Mouse (Mus musculus): ENCODE results near the gene Mob4.
A peak's percentile ranks its signal among the peaks of the same experiment; 100 is the strongest.

Mob4 gene

DNA sequence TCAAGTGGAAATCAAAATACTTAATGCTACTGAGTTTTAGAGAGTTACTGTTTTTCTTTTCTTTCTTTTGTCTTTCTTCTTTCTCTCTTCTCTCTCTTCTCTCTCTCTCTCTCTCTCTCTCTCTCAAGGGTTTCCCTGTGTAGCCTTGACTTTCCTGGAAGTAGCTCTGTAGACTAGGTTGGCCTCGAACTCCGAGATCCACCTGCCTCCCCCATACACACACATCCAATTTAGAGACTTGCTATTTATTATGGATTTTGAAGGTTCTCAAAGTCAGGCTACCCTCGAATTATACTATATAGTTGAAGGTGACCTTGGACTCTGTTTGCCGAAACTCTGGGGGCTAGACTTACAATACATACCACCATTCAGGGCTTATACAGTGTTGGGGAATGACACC lies 1.3 kb downstream of the Mob4 start:
- DNase-seq (ENCODE audit: low spot score) = no peak

DNA sequence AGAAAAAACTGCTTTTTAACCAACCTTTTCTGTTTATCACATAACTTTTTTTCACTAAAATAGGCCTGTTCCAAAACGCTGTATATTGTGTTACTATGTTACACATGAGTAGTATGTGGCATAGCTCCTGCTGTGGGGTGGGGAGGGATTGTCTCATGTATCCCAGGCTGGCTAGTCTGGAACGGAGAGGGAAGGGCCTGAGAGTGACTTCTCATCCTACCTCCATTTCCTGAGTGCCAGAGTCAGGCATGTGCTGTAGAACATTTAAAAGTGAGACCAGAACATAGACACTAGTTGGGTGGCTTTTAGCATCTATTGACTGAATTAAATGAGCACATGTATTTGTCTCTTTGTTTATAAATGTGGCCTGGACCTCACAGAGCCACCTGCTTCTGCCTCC lies 2.1 kb downstream of the Mob4 start:
- DNase-seq (ENCODE audit: low spot score) = no peak

DNA sequence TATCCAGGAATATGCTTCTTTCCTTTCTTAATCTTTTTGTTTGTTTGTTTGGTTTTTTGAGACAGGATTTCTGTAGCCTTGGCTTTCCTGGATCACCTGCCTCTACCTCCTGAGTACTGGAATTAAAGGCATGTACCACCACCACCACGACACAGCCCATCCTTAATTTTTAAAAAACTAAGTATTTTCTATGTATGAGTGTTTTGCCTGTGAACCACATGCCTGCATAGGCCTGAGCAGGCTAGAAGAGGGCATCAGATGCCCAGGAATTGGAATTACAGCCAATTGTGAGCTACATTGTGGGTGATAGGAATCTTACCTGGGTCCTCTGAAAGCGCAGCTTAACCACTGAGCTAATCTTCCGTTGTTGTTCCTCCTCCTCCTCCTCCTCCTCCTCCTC lies 3.3 kb downstream of the Mob4 start:
- no peak for DNase-seq (ENCODE audit: low spot score)

DNA sequence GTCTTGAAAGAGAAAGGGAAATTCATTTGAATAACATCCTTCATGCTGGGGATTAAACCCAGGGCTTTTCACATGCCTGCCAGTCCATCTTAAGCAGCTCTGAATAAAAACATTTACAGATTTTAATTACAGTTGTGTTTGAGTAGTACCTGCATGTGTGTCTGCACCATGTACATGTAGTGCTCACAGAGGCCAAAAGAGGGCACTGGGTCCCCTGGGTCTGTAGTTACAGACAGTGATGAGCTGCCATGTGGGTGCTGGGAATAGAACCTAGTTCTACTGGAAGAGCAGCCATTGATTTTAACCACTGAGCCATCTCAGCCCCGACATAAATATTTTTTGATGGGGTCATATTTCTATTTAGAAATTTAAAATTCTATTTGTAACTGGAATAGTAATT lies 4.8 kb downstream of the Mob4 start:
- DNase-seq (ENCODE audit: low spot score) = no peak

DNA sequence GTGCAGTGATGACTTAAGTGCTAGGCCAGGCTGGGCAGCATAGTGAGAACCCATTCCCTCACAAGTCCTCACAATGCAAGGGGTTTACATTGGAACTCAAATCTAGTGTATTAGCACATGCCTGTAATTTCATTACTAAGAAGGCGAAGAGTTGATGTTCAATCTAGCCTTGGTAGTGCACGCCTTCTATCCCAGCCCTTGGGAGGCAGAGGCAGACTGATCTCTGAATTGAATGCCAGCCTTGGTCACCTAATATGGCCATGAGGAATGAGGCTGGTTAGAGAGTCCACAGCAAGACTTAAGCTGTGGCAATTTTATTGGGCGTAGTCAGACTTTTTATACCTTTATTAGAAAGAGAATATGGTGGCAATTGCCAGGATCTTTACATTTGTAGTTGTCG lies 13.3 kb downstream of the Mob4 start:
- DNase-seq (ENCODE audit: low spot score) = no peak

DNA sequence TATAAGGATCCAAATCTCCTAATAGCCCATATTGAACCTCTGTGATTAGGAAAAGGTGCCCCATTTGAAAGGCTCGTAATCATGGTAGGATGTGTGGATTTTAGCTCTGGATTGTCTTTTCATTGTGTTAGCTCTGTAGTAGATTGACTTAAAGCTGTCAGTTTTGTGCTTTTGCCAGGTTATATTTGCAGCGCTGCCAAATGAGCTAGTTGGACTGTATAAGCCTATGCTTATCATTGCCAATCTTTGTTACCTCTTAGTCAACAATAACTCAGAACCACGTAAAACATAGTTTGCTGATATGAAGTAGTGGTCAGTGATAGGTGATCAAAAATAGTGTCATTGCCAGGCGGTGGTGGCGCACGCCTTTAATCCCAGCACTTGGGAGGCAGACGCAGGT lies 14.5 kb downstream of the Mob4 start:
- no peak for DNase-seq (ENCODE audit: low spot score)

DNA sequence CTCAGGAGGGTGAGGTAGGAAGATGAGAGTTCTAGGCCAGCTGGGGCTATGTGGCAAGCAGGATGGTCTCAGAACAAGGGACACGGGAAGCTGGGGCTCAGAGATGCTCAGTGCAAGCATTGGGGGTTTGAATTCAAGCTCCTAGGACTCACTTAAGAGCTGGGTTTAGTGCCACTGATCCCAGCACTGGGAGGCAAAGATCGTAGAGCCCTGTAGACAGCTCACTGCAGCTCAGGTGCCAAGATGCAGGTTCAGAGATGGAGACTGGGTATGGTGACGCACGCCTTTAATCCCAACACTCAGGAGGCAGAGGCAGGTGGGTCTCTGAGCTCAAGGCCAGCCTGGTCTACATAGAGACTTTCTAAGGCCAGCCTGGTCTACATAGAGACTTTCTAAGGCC lies 26.3 kb downstream of the Mob4 start:
- DNase-seq (ENCODE audit: low spot score) = no peak

DNA sequence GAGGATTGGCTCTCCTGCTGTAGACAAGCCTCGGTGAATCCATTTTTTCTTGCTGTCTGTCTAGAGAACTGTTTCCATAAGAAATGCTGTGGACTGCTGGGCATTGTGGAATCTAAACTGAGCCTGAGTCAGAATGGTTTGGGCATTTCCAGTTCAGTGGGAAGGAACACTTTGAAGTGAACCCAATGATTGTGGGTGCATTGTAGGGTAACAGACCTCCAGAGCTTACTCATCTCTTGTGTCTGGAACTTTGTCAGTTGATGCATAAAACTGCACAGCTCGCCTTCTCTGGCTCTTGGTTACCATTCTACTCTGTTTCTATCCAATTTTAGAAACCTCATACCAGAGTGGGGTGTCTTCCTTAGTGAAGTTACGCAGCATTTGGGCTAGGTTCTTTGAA lies 27.2 kb downstream of the Mob4 start:
- no peak for DNase-seq (ENCODE audit: low spot score)

DNA sequence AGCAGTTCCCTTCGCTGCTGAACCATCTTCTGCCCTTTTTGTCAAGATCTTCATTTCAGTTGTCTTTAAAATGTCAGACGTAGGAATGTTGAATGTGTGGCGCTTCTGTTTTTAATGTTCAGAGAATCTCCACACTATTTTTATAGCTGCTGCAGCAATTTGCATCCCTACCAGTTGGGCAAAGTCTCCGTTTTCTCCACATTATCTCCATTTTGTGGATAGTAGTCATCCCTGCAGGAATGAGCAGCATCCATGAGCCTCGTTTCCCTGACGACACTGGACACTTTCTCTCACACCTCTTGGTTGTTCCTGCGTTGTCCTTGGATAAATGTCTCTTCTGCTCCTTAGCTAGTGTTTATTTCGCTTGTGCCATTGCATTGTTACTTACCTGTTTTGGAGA lies 27.8 kb downstream of the Mob4 start:
- DNase-seq (ENCODE audit: low spot score) = no peak

DNA sequence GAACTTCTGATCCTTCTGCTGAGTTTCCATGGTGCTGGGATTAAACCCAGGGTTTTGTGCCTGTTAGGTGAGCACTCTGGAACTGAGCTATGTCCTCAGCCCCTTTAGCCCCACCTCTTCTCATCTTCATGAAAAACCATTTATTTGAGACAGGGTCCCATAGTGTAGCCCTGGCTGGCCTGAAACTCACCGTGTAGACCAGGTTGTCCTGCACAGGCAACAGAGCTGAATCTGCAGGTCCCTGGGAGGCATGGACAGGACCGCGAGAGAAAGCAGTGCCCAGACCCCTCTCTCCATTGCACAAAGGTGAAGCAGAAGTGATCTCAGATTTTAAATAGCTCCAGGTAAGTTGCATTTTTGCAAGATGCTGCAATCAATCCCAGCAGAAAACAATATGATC lies 29.2 kb downstream of the Mob4 start:
- no peak for DNase-seq (ENCODE audit: low spot score)

DNA sequence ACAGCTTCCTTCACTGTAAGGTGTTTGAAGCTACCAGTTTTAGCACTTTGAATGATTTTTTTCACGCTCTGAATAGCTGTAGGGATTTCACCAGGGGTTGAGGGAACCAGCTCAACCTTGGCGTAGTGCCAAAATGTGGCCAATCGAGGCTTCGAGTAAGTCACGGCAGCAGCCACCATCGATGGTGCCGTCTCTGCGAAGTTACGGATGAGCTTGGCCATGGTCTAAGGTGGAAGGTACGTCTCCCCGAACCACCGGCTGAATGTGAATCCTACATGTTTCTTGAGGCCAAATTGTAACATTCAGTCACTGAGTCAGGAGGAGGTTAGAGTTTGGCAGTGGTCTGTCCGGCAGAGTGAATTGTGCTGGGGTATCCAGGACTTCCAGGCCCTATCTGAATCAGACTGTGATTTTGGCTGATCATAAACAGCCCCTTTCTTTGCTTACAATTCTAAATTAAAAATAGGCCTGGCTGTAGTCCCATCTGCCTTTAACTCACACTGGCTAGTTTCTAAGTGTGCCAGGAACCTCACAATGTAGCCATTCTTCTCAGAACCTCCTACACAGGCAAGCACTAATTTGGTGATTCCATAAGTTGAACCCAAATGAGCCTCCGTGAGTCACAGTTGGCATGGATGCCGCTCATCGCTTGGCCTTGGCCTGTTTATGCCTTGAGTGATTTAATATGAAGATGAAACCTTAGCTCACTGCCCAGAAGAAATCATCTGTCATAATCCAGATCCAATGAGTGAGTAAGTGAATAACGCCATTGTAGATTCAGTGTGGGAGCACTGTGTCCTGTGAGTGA lies 30.0 kb downstream of the Mob4 start:
- DNase-seq (ENCODE audit: low spot score) = no peak

DNA sequence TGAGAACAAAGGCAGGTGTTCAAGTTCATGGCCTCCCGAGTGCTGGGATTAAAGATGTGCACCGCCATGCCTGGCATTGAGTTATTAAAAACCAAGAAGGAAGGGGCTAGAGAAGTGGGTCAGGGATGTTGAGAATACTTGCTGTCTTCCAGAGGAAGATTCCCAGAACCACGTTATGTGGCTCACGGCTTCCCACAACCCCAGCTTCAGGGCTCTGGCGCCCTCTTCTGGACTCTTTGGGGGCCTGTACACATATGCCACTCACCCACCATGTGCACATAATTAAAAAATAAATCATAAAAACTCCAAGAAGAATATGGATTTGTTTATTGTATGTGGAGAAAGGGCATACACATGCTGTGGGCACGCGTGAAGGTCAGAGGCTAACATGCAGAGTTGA lies 30.9 kb downstream of the Mob4 start:
- peak; percentile 24 for DNase-seq (ENCODE audit: low spot score)

DNA sequence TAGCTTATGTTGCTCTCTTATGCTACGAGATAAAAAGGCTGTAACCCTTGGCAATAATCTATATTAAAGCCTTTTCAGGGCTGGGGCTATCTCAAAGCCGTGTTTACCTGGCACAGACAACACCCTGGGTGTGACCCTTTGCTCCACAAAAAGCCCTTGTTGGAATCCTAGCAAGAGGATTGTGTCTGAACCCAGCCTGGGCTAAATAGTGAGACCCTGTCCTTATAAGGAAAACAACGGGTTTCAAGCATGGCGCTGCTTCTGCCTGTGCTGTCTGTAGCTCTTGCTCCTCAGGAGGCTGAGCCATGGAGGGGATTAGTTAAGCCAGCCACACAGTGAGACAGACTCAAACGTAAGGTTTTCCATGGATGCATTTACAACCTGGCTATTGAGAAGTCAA lies 31.8 kb downstream of the Mob4 start:
- no peak for DNase-seq (ENCODE audit: low spot score)

DNA sequence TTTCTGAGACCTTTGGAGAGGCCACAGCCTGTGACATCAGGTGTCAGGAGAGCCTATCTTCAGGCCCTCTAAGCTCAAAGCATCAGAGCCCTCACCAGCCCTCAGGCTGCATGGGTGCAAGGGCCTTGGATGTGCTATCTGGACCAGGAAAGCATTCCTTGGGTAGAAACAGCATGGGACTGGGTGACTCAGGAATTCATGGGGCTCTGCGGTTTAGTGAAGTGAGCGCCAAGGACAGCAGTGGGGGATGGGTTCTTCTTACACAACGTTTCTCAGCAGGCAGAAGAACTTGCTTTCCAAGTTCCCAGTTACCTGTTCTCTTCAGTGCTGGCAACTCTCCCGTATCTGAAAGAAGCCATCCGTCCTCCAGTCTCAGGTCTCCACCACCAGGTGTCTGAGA lies 33.0 kb downstream of the Mob4 start:
- no peak for DNase-seq (ENCODE audit: low spot score)

DNA sequence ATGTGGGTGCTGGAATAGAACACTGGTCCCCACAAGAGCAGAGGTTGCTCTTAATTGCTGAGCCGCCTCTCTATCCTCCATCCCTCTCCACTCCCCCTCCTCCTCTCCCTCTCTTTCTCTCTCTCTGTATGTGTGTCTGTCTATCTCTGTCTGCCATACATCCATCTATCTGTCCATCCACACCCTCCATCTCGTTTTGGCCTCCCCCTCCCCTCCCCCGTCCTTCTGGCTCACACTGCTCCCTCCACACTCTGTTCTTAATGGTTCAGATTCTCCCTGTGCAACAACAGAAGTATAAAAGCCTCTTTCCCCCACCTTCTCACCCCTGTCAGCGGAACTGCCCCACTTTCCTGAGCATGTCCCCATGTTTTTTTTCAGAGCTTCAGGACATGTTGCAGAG lies 36.5 kb downstream of the Mob4 start:
- DNase-seq (ENCODE audit: low spot score) = no peak

DNA sequence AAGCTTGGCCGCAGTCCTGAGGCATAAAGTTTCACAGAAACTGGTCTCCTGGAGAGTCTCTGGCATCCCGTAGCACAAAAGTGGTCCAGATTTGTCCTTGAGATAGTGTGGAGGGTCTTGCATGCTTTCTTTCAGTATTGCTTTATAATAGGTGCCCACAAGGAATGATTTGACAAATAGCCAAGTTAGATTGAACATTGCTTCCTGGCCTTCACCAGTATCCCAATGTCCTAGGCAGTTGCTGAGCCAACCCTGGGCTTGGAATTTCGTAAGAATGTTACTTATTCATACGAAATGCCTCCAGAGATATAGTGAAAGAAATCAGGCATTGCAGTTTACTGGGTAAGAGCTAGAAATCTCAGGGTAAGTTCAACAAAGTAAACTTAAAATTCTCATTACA lies 37.6 kb downstream of the Mob4 start:
- DNase-seq (ENCODE audit: low spot score) = no peak

DNA sequence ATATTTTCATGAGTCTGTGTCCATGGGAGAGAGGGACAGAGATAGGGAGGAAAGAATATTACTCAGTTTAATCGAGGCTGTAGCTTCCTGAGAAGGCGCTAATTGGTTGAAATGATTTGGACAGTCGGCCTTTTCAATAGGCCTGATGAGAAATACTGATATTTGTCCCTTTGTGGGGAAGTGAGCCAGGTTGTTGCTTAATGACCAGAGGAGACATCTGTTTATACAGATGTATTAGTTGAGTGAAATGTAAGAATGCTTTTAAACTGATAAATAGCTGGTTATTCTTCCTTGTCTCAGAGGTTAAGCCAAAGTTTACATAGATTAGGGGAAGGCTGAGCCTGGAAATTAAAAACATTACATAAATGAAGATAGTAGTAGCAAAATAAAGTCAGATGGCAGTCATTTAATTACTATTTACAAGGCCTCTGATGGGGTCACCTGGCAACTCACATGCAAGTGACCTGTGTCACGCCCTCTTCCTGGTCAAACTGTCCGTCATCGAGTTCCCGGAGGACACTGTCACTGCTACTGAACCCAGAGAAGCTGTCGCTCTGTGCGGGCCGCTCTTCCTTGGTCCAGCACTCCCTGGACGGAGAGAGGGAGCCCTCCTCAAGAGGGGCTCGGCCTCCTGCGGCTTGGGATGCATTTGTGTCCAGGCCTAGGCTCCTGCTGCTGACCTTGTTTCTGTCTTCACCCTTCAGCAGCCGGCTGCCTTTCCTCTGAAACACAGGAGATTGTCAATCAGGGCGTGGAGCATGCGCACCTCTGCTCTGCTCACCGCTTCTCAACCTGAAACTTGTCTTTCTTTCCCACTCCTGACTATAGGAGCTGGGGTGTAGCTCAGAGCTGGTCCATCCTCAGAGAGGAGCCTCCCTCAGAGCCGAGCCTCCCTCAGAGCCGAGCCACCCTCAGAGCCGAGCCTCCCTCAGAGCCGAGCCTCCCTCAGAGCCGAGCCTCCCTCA lies 40.6 kb downstream of the Mob4 start:
- DNase-seq (ENCODE audit: low spot score) = no peak

DNA sequence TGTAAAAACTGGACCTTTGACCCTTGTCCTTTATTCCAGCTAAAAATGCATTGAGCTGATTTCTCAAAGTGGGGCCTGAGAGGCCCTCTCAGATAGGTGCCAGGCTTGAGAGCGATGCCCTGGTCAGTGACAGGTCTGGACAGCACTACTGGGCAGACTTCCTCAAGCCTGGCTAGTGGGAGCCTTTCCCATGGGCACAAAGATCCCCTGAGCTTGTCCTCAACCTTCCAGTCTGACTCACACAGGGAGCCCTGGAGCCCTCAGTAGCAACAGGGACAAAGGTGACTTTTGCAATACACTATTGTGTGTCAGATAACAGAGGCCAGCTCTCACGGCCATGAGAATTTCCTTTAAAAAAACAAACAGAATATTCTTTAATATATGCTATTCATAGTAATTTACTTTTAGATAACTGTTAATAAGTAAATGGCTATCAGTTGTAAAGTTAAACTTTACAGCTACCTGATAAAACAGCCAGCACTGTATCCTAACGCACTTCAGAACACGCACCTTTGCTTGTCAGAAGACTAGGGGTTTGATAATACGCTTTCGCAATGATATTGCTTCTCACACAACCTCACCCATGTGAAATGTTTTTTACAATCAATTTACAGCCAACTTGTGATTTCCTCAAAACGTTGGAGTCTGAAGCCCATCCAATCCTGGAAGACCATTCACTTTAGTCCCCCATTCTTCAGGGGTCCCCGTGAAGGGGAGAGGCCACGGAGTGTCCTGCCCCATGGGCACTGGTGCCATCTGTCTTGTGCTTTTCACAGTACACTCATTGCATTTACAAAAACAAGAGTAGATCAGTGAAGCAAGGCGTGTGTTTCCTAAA lies 42.9 kb downstream of the Mob4 start:
- no peak for DNase-seq (ENCODE audit: low spot score)

DNA sequence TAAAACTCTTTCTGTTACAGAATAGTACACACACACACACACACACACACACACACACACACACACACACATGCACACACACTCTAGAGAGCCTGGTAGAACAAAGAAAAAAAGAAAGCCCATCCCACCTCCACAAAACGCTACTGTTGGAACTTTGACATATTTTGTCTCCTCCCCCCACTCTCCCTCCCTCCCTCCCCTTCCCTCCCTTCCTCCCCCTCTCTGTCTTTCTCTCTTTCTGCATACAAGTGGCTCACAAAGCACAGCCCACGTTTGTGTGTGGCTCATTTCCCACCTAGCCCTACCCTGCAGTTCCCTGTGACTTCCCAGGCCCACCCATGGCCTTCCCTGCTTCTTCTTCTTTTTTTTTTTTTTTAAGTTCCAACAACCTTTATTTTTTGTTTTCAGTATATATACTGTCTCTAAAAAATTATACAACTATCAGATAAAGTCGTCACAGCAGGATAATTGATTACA lies 43.6 kb downstream of the Mob4 start:
- DNase-seq (ENCODE audit: low spot score) = no peak

DNA sequence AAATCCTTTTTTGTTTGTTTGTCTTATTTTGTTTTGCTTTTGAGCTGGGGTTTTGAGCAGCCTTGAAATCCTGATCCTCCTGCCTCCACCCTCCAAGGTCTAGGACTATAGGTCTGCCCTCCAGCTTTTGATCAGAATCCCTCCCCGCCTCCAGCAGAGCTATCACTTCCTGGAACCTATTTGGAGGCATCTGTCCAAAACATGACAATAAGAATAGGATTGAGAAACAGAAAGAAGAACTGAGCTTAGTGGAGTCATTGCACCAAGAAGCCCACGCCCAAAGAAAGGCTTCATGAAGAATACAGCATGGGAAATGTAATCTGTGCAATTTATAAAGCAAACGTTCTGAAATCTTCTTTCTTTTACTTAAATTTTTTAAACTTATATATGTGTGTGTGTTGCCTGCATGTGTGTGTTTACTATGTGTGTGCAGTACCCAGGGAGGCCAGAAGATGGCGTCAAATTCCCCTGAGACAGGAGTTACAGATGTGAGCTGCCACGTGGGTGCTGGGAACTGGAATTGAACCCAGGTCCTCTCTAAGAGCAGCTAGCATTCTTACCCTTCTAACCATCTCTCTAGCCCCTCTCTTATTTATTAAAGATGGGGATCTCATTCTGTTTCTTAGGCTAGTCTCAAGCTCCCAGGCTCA lies 49.0 kb downstream of the Mob4 start:
- no peak for DNase-seq (ENCODE audit: low spot score)

DNA sequence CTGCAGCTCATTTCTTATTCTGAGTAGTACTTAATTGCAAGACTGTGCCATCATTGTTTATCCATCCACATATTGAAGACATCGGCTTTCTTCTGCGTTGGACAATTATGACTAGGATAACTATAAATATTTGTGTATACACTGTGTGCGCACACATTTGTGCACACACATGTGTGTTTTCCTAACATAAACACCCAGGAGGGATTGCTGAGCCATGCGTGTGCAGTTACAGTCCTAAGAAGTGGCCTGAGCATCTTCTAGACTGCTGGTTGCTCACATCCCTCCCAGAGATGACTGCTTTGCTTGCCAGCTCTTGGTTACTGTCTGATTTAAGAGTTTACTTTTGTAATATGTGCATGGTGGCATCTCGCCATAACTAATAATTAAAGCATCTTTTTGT lies 51.4 kb downstream of the Mob4 start:
- no peak for DNase-seq (ENCODE audit: low spot score)

DNA sequence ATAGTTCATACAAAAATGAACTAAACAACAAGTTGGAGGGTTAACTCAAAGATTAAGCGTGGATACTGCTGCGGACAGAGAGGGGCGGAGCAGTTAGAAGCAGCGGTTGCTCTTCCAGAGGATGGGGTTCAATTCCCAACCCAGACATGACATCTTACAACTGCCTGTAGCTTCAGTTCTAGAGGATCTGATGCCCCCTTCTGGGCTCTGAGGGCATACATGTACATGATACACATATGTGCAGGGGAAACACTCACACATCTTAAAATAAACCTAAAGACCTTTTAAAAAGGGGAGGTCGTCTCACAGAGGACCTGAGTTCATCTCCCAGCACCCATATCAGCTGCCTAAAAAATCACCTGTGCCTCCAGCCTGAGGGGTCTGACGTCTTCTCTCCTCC lies 54.7 kb downstream of the Mob4 start:
- no peak for DNase-seq (ENCODE audit: low spot score)

All from c-Kit-positive CD71-positive TER-119-positive erythroid progenitor cells, embryonic 14.5 days (primary cell).